Mouse (Mus musculus) bone marrow, adult 2 months (tissue): ENCODE results near the gene Adam1b. TPM values are rescaled to one million over a fixed set of nuclear protein-coding genes. Genes with fewer than 3 reads are reported as not detected.
"Not testable (repeated sequence)": the region's sequence is repeated elsewhere in the genome, so short reads cannot be mapped to it uniquely, and the experiment has no call there.

Experiments
- H3K27ac ChIP-seq: fragments of 200-500 bp; 2 replicates; pipeline ENCODE4 v1.5.1; 2012; ENCODE audit warnings: low read depth, mild to moderate bottlenecking, control low read depth, inconsistent platforms, low read length; ENCODE audit not compliant: control insufficient read depth, poor library complexity, insufficient read depth
- H3K4me1 ChIP-seq: fragments of 200-500 bp; 2 replicates; pipeline ENCODE4 v1.6.1; 2011; ENCODE audit warnings: low read length; ENCODE audit not compliant: control insufficient read depth, insufficient read depth
- H3K4me3 ChIP-seq: fragments of 200-500 bp; replicated peaks from 2 replicates; pipeline ENCODE3; 2011; ENCODE audit warnings: mild to moderate bottlenecking, low read depth, low read length, control low read depth; ENCODE audit not compliant: control insufficient read depth
- CTCF ChIP-seq: fragments of 200-500 bp; IDR thresholded peaks from 2 replicates; pipeline ENCODE4 v1.5.1; 2011; ENCODE audit warnings: low read length, control low read depth; ENCODE audit not compliant: control insufficient read depth, insufficient read depth
- POLR2A ChIP-seq: fragments of 200-500 bp; IDR thresholded peaks from 2 replicates; pipeline ENCODE4 v1.6.1; 2011; ENCODE audit warnings: low read depth, mild to moderate bottlenecking, control low read depth, low read length, borderline replicate concordance; ENCODE audit not compliant: control insufficient read depth
- WGBS: fragments of 180-500 bp; shearing (Covaris S2); methylation state at CpG from one replicate; pipeline ENCODE4 v1.1.7; 2018; 5-methylcytosine and 5-hydroxymethylcytosine counted together
- polyA plus RNA-seq: library from polyadenylated mRNA; stranded (reverse); fragments of >200 nt; gene quantifications from 2 replicates; pipeline ENCODE4 v1.2.4, GENCODE M21; 2011; ENCODE audit warnings: low replicate concordance; ENCODE audit not compliant: missing spikeins, insufficient read depth, insufficient read length

Adam1b gene
- polyA plus RNA-seq, 1 experiment = not detected

DNA sequence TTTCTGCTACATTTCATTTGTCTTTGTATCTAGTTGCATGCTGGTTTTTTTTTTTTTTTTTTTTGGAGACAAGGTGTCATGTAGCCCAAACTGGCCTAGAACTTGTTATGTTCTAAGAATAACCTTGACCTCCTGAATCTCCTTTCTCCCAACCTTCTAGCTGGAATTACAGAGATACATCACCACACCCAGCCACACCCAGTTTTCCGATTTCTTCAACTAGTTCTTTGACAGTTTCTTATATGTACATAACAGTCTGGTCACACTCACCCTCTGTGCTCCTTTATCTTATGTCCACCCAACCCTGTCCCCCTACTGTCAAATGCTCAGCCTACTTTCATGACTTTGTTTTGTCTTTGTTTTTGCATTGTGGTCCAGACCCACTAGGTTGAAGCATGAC is 3.6 kb upstream of the Adam1b start:
- no peak for TF ChIP-seq POLR2A
- TF ChIP-seq CTCF = no peak
- 73% methylated on average over 1 of the region's 1 CpGs for WGBS
- Histone ChIP-seq H3K27ac (no peak overlapping the region), H3K4me1 (no peaks in the 10 kb centered on the region; the same call in 1 of the 2 replicates), H3K4me3 (no peak overlapping the region)

DNA sequence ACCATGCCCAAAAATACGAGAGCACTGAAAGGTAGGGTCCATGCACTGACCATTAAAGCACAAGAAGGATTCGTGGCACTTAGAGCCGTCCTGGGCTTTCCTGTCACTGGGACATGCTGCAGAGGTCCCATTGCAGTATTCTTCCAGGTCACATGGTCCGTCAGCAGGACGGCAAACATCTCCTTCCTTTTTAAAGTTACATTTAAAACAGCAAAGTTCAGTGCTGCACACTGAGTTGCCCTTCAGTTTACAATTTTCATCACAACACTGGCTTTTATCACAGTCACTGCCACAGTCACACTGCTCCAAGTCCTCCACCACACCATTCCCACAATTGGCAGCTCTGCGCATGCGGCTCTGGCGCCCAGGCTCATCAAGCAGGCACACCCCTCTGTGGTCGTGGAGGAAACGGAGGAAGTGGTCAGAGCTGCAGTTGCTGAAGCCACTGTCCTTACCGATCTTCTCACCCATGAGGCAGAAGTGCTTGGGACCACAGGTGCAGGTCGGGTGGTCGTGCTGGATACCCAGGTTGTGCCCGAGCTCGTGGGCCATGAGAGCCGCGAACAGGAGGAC is 1.7 kb downstream of the Adam1b start:
- H3K4me1 ChIP-seq, H3K27ac ChIP-seq: not testable (repeated sequence)
- WGBS = 5% methylated on average over 11 of the region's 17 CpGs
- H3K4me3 ChIP-seq = peak overlapping the region; percentile 67

DNA sequence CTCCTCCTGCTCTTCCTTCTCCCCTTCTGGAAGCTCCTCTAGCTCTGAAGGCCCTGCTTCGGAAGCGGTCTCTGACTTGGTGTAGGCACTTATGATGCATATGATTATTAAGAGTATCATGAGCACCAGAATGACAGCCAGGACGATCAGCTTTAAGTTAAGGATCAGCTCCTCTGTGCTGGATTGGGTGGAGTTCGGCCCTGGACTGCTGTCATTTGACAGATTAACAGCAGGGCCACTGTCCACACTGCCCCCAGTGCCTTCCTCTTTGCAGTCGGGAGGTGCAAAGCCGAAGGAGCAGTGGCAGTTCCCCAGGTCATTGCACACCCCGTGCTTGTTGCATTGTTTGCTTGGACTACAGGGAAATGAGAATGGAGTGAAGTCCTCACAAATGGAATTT is 2.5 kb downstream of the Adam1b start:
- Histone ChIP-seq H3K4me1 (peaks cover 2% of the 10 kb centered on the region), H3K27ac (0 out of 2 replicates have a peak overlapping the region, but pooled peaks have one; percentile 38), H3K4me3 (peak overlapping the region; percentile 3)
- TF ChIP-seq POLR2A (no peak), CTCF (no peak)
- 25% methylated on average over 7 of the region's 7 CpGs for WGBS

DNA sequence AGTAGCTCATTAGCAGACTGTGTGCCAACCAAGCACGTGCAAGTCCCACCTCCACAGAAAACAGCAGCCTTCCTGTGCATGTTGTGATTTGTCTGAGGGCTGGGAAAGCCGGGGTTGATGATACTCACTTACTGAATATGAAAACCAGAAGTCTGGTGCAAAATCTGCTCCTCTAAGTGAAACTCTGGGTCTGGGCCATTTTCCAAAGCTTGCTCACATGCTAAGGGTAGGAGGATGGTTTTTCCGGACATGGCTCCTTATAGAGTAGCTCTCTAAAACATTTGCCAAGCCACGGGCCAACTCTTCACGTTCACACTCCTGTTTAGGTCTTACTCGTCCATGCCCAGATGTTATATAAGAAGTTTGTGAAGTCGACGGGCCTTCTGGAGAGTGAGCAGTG is 9.9 kb downstream of the Adam1b start:
- no peak overlapping the region for H3K4me3 ChIP-seq
- 65% methylated on average over 8 of the region's 8 CpGs for WGBS
- no peak overlapping the region for H3K27ac ChIP-seq
- H3K4me1 ChIP-seq = no peaks in the 10 kb centered on the region
- no peak for TF ChIP-seq CTCF
- no peak for TF ChIP-seq POLR2A

DNA sequence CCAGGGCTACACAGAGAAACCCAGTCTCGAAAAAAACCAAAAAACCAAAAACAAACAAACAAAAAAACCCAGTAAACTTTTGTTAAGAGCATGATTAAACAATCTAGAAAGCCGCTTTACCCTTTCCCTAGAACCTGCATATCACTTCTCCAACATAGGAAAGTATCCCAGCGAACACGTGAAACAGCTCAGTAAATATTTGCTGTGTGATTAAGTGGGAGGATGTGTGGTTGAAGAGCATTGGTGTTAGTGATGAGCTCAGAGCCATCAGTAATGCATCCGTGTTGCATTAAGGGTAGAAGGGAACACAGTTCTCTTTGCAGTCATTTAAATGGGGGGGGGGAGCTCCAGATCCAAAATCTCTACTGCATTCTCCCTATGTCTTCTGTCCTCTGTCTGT is 18.4 kb downstream of the Adam1b start:
- whole genome bisulfite sequencing = 76% methylated on average over 5 of the region's 5 CpGs
- Histone ChIP-seq H3K4me3 (no peak overlapping the region), H3K27ac (no peak overlapping the region), H3K4me1 (no peaks in the 10 kb centered on the region)
- TF ChIP-seq CTCF (no peak), POLR2A (no peak)

DNA sequence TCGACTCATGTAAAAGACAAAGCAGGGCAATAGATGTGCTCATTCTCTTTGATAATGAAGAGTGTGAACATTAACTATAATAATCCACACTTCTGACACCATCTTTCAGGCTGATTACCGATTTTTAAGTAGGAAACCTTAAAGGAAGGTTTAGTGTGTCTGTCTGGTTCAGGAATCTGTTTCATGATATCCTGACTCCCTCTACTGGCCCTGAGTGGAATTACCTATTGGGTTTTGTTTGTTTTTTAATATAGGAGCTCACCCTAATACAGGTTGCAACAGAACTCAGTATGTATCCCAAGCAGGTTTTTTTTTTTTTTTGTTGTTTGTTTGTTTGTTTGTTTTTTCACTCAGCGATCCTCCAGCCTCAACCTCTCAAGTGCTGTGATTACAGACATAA is 25.6 kb downstream of the Adam1b start:
- H3K4me3 ChIP-seq = no peak overlapping the region
- TF ChIP-seq POLR2A (no peak), CTCF (no peak)
- no peak overlapping the region for H3K27ac ChIP-seq
- 28% methylated on average over 3 of the region's 3 CpGs for WGBS
- H3K4me1 ChIP-seq = no peaks in the 10 kb centered on the region

DNA sequence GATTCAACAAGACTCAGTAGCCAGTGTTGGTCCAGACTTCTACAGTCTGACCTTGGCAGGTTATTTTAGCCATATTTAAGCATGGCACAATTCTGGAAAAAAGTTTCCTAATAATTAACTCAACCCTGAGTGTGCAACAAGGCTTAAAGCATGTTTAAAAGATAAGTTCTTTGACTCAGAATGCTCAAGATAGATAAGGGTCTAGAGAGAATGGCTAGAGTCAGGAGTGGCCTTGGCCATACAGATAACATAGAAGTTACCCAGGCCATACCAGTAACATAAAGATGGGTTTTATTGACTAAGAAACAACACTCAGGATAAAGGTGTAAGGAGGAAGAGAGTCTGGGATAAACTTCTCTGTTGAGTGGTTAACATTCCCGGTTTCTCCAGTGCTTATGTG is 27.2 kb downstream of the Adam1b start:
- Histone ChIP-seq H3K4me1 (peaks cover 1% of the 10 kb centered on the region; the same call in 1 of the 2 replicates), H3K27ac (no peak overlapping the region), H3K4me3 (no peak overlapping the region)
- 70% methylated on average over 1 of the region's 1 CpGs for WGBS
- TF ChIP-seq CTCF (no peak), POLR2A (no peak)

DNA sequence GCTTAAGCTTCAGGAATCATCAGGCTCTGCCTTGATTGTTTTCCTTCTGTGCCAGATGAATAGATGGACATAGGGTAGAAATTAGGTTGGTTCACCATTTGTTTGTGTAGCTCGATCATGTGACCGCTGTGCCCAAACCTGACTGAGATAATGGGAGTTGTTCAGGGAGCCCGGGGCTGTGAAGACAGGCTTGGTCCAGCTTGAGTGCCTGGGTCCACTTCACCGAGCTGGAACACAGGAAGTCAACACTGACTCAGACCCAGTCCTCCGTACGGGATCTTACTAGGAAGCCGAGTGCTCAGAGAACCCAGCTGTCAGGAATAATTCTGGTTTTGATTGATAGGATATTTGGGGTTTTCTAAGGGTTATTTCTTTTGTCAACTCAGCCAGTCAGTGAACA is 28.6 kb downstream of the Adam1b start:
- Histone ChIP-seq H3K4me1 (peaks cover 2% of the 10 kb centered on the region; the same call in 1 of the 2 replicates), H3K4me3 (no peak overlapping the region), H3K27ac (no peak overlapping the region)
- TF ChIP-seq CTCF = no peak
- TF ChIP-seq POLR2A = no peak
- 82% methylated on average over 7 of the region's 7 CpGs for WGBS

DNA sequence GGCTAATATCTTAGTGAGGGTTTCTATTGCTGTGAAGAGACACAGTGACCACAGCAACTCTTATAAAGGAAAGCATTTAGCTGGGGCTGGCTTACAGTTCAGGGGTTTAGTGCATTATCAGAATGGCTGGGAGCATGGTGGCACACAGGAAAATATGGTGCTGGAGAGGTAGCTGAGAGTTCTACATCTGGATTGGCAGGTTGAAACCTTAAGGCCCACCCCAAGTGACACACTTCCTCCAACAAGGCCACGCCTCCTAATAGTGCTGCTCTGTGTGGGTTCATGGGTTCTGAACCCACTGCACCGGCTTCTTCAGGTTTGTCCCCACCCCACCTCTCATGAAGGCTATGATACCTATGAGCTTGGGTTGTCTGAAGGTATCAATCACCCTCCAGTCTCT is 30.8 kb downstream of the Adam1b start:
- no peak overlapping the region for H3K4me3 ChIP-seq
- no peak overlapping the region for H3K27ac ChIP-seq
- TF ChIP-seq CTCF = no peak
- no peak for TF ChIP-seq POLR2A
- 84% methylated on average over 2 of the region's 2 CpGs for WGBS
- H3K4me1 ChIP-seq = peaks cover 2% of the 10 kb centered on the region; the same call in 1 of the 2 replicates
